Mouse (Mus musculus) testis, postnatal 10 days (tissue): ENCODE measurements at regions not wholly inside any gene's neighbourhood (a gene's known extent, or its start where the extent isn't known, plus 50 kb on each side); places are given as distances from the start of the nearest gene placed in this dataset.
A peak's percentile ranks its signal among the peaks of the same experiment; 100 is the strongest.
"Not testable (repeated sequence)": the region's sequence is repeated elsewhere in the genome, so short reads cannot be mapped to it uniquely, and the experiment has no call there.

Source experiments
- DNase-seq: peaks from one replicate; pipeline ENCODE4 v3.0.0; 2021; ENCODE audit warnings: low spot score

DNA sequence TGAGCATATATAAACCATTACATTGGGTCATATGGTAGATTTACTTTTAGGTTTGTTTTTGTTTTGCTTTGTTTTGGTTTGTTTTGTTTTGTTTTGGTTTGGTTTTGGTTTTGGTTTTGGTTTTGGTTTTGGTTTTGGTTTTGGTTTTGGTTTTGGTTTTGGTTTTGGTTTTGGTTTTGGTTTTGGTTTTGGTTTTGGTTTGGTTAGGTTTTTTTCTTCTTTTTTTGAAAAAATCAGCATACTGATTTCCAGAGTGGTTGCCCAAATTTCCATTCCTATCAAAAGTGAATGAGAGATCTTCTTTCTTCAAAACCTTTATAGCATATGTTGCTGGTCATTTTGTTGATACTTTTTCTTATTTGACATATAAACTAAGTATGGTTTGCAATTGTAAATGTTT lies 444.0 kb downstream of the Arl4a start:
- not testable (repeated sequence) for DNase-seq

- DNase-seq: no peak
Measured at GRCm38 (mm10) chr12:39587204-39587909, 450.5 kb downstream of the Arl4a start.

GRCm38 (mm10) chr12:39586163-39586562 lies 451.7 kb downstream of the Arl4a start:
- no peak for DNase-seq

GRCm38 (mm10) chr12:39577610-39578009 lies 460.2 kb downstream of the Arl4a start:
- no peak for DNase-seq

DNA sequence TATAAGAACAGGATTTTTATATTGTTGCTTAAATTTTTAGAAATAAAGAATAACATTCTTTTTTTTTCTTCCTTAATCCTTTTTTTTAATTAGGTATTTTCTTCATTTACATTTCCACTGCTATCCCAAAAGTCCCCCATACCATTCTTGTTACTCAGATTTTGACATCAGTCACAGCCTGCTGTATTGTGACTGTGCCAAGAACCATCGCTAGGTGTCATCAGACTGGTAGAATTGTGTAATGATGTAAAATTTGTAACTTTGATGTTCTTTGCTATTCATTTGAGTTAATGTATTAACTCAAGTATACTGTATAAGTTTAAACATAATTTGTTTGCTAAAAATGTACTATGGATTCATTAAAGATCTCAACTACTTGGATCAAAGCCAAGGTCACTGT lies 465.0 kb downstream of the Arl4a start:
- no peak for DNase-seq

- DNase-seq: no peak
Measured at GRCm38 (mm10) chr12:39572147-39572546, 465.7 kb downstream of the Arl4a start.

DNA sequence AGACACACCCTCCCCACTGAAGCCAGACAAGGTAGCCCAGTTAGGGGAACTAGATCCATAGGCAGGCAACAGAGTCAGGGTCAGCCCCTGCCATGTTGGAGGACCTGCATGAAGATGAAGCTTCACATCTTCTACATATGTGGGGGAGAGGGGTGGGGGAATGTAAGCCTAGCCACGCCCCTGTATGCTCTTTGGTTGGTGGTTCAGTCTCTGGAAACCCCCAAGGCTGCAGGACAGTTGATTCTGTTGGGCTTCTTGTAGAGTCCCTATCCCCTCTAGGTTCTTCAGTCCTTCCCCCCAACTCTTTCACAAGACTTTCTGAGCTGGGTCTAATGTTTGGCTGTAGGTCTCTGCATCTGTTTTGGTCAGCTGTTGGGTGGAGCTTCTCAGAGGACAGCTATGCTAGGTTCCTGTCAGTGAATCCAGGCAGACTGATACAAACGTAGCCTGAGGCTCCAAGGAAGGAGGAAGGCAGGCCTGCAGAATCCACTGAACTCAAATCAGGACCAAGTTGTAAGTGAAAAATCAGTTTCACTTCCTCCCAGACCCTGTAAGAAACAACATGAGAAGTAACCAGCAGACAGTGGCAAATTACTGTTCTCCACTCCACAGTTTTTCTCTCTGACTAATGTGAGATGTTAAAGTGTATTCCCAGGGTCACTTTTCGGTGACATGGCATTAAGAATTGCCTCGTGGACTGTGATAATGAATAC lies 476.9 kb downstream of the Arl4a start:
- no peak for DNase-seq

DNA sequence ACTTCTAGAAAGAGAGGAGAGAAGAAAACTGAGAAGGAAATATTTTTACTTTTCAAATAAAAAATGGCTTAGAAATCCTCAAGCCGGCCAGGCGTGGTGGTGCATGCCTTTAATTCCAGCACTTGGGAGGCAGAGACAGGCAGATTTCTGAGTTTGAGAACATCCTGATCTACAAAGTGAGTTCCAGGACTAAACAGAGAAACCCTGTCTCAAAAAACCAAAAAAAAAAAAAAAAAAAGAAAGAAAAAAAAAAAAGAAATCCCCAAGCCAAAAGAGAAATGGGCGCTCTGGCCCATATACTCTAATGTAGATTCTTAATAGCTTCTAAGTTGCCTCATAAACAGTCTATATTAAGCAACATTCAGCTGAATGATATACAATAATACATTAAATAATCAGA lies 479.3 kb downstream of the Arl4a start:
- DNase-seq: no peak

- DNase-seq: no peak
Measured at GRCm38 (mm10) chr12:39536326-39536725, 501.5 kb downstream of the Arl4a start.

- DNase-seq: no peak
Measured at GRCm38 (mm10) chr12:39528121-39528520, 509.7 kb downstream of the Arl4a start.

GRCm38 (mm10) chr12:39527216-39527600 lies 510.6 kb downstream of the Arl4a start:
- DNase-seq: no peak

GRCm38 (mm10) chr12:39526535-39527215 lies 511.1 kb downstream of the Arl4a start:
- no peak for DNase-seq

DNA sequence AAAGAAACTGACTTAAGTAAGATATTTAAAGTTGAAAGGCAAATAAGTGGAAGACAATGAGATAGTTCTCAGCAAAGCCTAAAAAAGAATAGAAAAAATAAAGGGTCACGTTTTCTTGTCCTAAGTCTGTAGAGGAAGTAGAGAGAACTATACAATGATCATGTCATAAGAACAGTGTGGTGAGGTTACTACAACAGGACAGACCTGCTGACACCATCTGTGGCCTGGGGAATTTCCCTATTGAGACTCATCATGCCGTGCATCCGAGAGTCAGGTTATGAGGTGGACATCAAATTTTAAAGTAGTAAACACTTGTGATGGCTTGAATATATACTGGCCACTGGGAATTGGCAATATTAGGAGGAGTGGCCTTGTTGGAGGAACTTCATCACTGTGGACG lies 522.1 kb downstream of the Arl4a start:
- DNase-seq: no peak

GRCm38 (mm10) chr12:39510855-39511254 lies 527.0 kb downstream of the Arl4a start:
- DNase-seq: no peak

DNA sequence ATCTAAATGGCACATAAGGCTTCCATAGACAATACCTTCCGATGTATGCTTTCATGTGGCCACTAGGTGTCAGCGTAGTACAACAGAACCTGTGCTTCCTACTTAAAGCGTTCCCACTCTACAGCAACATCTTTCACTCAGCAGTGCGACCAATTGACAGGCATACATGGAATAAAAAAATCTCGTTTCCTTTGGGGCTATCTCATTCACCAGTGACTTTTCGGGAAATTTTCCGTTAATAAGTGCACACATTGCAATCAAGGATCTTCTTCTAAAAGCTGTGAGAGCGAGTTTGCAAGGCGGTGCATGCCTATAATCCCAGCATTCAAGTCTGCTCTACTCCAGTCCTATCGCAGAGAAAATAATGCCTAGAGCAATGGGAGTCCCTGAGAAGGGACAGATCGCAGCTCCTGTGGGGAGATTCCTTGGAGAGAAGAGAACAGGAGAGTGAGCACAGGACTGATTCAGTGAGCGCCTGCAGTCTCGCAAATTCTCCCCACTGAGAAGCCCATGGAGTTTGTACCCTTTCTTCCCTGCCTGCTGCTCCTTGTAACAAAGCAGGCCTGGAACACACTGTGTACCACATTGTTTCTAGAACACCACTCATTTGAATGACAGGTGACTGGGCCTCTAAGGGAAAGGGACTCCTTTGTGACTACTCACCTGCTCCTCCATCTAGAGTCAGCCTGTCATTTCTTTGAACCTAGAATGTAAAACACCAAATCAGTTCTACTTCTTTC lies 527.6 kb downstream of the Arl4a start:
- peak; percentile 58 for DNase-seq

GRCm38 (mm10) chr12:39496203-39496602 lies 541.6 kb downstream of the Arl4a start:
- DNase-seq: no peak

DNA sequence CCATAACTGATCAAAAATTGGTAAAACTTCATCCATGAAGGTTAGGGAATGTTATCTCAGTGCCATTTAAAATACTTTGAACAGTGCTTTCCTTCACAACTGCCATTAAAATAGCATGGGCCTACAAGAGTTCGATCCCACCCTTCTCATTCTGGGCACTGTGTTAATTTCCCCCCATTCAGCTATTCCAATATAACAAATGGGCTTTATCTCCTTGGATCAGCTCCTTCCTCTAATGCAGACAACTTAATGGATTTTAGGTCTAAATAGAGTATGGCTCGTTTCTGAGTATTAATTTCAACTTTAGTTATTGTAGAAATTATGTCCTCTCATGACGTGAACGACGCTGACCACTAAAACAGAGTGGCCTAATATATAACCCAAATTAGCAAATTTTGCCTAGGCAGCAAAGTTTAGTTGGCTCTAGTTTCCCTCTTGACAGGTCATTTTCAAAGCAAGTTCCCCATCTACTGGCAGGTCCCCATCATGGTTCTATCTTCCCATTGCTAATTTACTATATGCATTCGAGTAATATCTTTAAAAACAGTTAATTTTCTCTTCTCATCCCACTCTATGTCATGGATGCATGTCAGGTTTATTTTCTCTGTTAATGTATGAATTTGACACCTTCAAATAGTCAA lies 544.1 kb downstream of the Arl4a start:
- no peak for DNase-seq

- no peak for DNase-seq
Measured at GRCm38 (mm10) chr12:39493114-39493513, 544.7 kb downstream of the Arl4a start.

DNA sequence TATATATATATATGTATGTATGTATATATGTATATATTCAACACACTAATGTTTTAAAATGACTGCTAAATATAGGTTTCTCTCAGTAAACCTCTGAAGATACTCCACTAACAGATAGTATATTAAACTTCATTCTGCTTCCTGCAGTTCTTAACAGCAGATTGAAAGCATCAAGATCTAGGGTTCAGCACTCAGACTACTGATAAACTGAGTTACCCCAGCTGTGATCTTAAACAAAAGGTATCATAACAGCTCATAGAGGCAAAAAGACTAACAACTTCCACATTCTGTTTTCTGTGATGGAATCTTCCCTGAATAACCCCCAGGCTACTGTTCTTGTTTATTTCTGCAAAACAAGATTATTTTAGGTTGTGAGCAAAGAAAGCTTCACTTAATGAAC lies 564.8 kb downstream of the Arl4a start:
- DNase-seq: no peak
